Mouse (Mus musculus): ENCODE measurements at regions not wholly inside any gene's neighbourhood (a gene's known extent, or its start where the extent isn't known, plus 50 kb on each side); places are given as distances from the start of the nearest gene placed in this dataset.

- Histone ChIP-seq H3K4me1 (ENCODE audit: control insufficient read depth, insufficient read depth, low read length) (no peaks in the 10 kb centered on the region), H3K9ac (ENCODE audit: low read depth, low read length) (no peak overlapping the region), H3K27ac (ENCODE audit: low read depth, low read length) (no peak overlapping the region), H3K4me2 (no peak overlapping the region), H3K9me3 (replicated peaks; ENCODE audit: control insufficient read depth, low read length) (no peaks in the 10 kb centered on the region), H3K27me3 (ENCODE audit: control insufficient read depth, insufficient read depth, low read length) (no peaks in the 10 kb centered on the region), H3K36me3 (ENCODE audit: control insufficient read depth, insufficient read depth, low read length) (no peaks in the 10 kb centered on the region), H3K4me3 (ENCODE audit: low read depth, low read length) (no peak overlapping the region)
- 74% methylated on average over 6 of the region's 6 CpGs for WGBS (ENCODE audit: insufficient replicate concordance)
- ATAC-seq (replicated peaks; ENCODE audit: insufficient number of reproducible peaks, low FRiP score, low TSS enrichment) = no peak
Measured at GRCm38 (mm10) chr14:33854181-33854580, 69.2 kb upstream of the Gdf10 start.

GRCm38 (mm10) chr14:33856992-33857391, 66.4 kb upstream of the Gdf10 start:
- 75% methylated on average over 6 of the region's 6 CpGs for WGBS (ENCODE audit: insufficient replicate concordance)
- no peaks in the 10 kb centered on the region for H3K4me1 ChIP-seq (ENCODE audit: control insufficient read depth, insufficient read depth, low read length)
- ATAC-seq (replicated peaks; ENCODE audit: insufficient number of reproducible peaks, low FRiP score, low TSS enrichment) = no peak
- no peak overlapping the region for H3K4me2 ChIP-seq
- no peak overlapping the region for H3K9ac ChIP-seq (ENCODE audit: low read depth, low read length)
- no peaks in the 10 kb centered on the region for H3K9me3 ChIP-seq (replicated peaks; ENCODE audit: control insufficient read depth, low read length)
- H3K27ac ChIP-seq (ENCODE audit: low read depth, low read length) = no peak overlapping the region
- H3K4me3 ChIP-seq (ENCODE audit: low read depth, low read length) = no peak overlapping the region
- H3K27me3 ChIP-seq (ENCODE audit: control insufficient read depth, insufficient read depth, low read length) = no peaks in the 10 kb centered on the region
- no peaks in the 10 kb centered on the region for H3K36me3 ChIP-seq (ENCODE audit: control insufficient read depth, insufficient read depth, low read length)

GRCm38 (mm10) chr14:33864796-33865195, 58.6 kb upstream of the Gdf10 start:
- WGBS (ENCODE audit: insufficient replicate concordance) = 63% methylated on average over 1 of the region's 1 CpGs

GRCm38 (mm10) chr14:33865746-33866145, 57.6 kb upstream of the Gdf10 start:
- Histone ChIP-seq H3K4me3 (ENCODE audit: low read depth, low read length) (no peak overlapping the region), H3K27ac (ENCODE audit: low read depth, low read length) (no peak overlapping the region), H3K4me2 (no peak overlapping the region), H3K9me3 (replicated peaks; ENCODE audit: control insufficient read depth, low read length) (0 out of 2 replicates have a peak, but pooled peaks cover 4% of the 10 kb centered on the region), H3K36me3 (ENCODE audit: control insufficient read depth, insufficient read depth, low read length) (no peaks in the 10 kb centered on the region), H3K4me1 (ENCODE audit: control insufficient read depth, insufficient read depth, low read length) (no peaks in the 10 kb centered on the region), H3K27me3 (ENCODE audit: control insufficient read depth, insufficient read depth, low read length) (peaks cover under 1% of the 10 kb centered on the region; the same call in 1 of the 2 replicates), H3K9ac (ENCODE audit: low read depth, low read length) (no peak overlapping the region)
- no peak for ATAC-seq (replicated peaks; ENCODE audit: insufficient number of reproducible peaks, low FRiP score, low TSS enrichment)
- 79% methylated on average over 2 of the region's 2 CpGs for WGBS (ENCODE audit: insufficient replicate concordance)

More at GRCm38 (mm10) chr14:33864796-33865195, 58.6 kb upstream of the Gdf10 start:
- no peaks in the 10 kb centered on the region for H3K36me3 ChIP-seq (ENCODE audit: control insufficient read depth, insufficient read depth, low read length)
- H3K9ac ChIP-seq (ENCODE audit: low read depth, low read length) = no peak overlapping the region
- H3K27me3 ChIP-seq (ENCODE audit: control insufficient read depth, insufficient read depth, low read length) = no peaks in the 10 kb centered on the region
- no peaks in the 10 kb centered on the region for H3K4me1 ChIP-seq (ENCODE audit: control insufficient read depth, insufficient read depth, low read length)
- no peak overlapping the region for H3K4me3 ChIP-seq (ENCODE audit: low read depth, low read length)
- 0 out of 2 replicates have a peak, but pooled peaks cover 4% of the 10 kb centered on the region for H3K9me3 ChIP-seq (replicated peaks; ENCODE audit: control insufficient read depth, low read length)
- no peak overlapping the region for H3K4me2 ChIP-seq
- H3K27ac ChIP-seq (ENCODE audit: low read depth, low read length) = no peak overlapping the region
- ATAC-seq (replicated peaks; ENCODE audit: insufficient number of reproducible peaks, low FRiP score, low TSS enrichment) = no peak

- Histone ChIP-seq H3K4me3 (ENCODE audit: low read depth, low read length) (no peak overlapping the region), H3K9ac (ENCODE audit: low read depth, low read length) (no peak overlapping the region), H3K27me3 (ENCODE audit: control insufficient read depth, insufficient read depth, low read length) (peaks cover 2% of the 10 kb centered on the region; the same call in 1 of the 2 replicates), H3K9me3 (replicated peaks; ENCODE audit: control insufficient read depth, low read length) (0 out of 2 replicates have a peak, but pooled peaks cover 4% of the 10 kb centered on the region), H3K4me1 (ENCODE audit: control insufficient read depth, insufficient read depth, low read length) (no peaks in the 10 kb centered on the region), H3K4me2 (no peak overlapping the region), H3K27ac (ENCODE audit: low read depth, low read length) (no peak overlapping the region), H3K36me3 (ENCODE audit: control insufficient read depth, insufficient read depth, low read length) (no peaks in the 10 kb centered on the region)
- 76% methylated on average over 3 of the region's 3 CpGs for WGBS (ENCODE audit: insufficient replicate concordance)
- ATAC-seq (replicated peaks; ENCODE audit: insufficient number of reproducible peaks, low FRiP score, low TSS enrichment) = no peak
Measured at GRCm38 (mm10) chr14:33867674-33868073, 55.7 kb upstream of the Gdf10 start.
